Mouse (Mus musculus) layer of hippocampus, postnatal 25 days (tissue): ENCODE measurements at regions not wholly inside any gene's neighbourhood (a gene's known extent, or its start where the extent isn't known, plus 50 kb on each side); places are given as distances from the start of the nearest gene placed in this dataset.

Source experiments
- DNase-seq, 2 experiments: peaks; one replicate each; pipeline ENCODE4 v3.0.0; 2022; ENCODE audit warnings: mixed read lengths in 2 of 2, low spot score in 1 of 2; ENCODE audit errors: extremely low spot score in 1 of 2

- DNase-seq: no peak
Observed at GRCm38 (mm10) chr1:43247609-43248008, 50.8 kb upstream of the Fhl2 start.

- no peak for DNase-seq
Observed at GRCm38 (mm10) chr1:43250281-43250680, 53.5 kb upstream of the Fhl2 start.

GRCm38 (mm10) chr1:43251356-43251755 lies 54.6 kb upstream of the Fhl2 start:
- no peak for DNase-seq

- DNase-seq: no peak
Observed at GRCm38 (mm10) chr1:43254129-43254528, 57.3 kb upstream of the Fhl2 start.

GRCm38 (mm10) chr1:43256078-43256477 lies 59.3 kb upstream of the Fhl2 start:
- DNase-seq: no peak

GRCm38 (mm10) chr1:43257909-43258308 lies 61.1 kb upstream of the Fhl2 start:
- no peak for DNase-seq

GRCm38 (mm10) chr1:43259841-43260240 lies 63.1 kb upstream of the Fhl2 start:
- DNase-seq: no peak

GRCm38 (mm10) chr1:43260491-43260890 lies 63.7 kb upstream of the Fhl2 start:
- DNase-seq: no peak

GRCm38 (mm10) chr1:43264407-43264889 lies 67.7 kb upstream of the Fhl2 start:
- peak; percentile 55 to 75 for DNase-seq

GRCm38 (mm10) chr1:43265699-43266455 lies 69.1 kb upstream of the Fhl2 start:
- no peak for DNase-seq

- DNase-seq: no peak
Observed at GRCm38 (mm10) chr1:43269685-43270084, 72.9 kb upstream of the Fhl2 start.

- no peak for DNase-seq
Observed at GRCm38 (mm10) chr1:43273236-43273868, 76.6 kb upstream of the Fhl2 start.

- DNase-seq: no peak
Observed at GRCm38 (mm10) chr1:43291736-43292135, 95.0 kb upstream of the Fhl2 start.

- no peak for DNase-seq
Observed at GRCm38 (mm10) chr1:43292561-43292960, 95.8 kb upstream of the Fhl2 start.

- no peak for DNase-seq
Observed at GRCm38 (mm10) chr1:43294221-43295012, 97.6 kb upstream of the Fhl2 start.

GRCm38 (mm10) chr1:43297579-43297978 lies 100.8 kb upstream of the Fhl2 start:
- DNase-seq: no peak

GRCm38 (mm10) chr1:43298746-43299145 lies 102.0 kb upstream of the Fhl2 start:
- no peak for DNase-seq

GRCm38 (mm10) chr1:43299490-43300302 lies 102.9 kb upstream of the Fhl2 start:
- DNase-seq: no peak

- DNase-seq: no peak
Observed at GRCm38 (mm10) chr1:43300676-43301075, 103.9 kb upstream of the Fhl2 start.

- DNase-seq: no peak
Observed at GRCm38 (mm10) chr1:43301866-43302571, 105.2 kb upstream of the Fhl2 start.
